Mouse (Mus musculus) lung, adult 2 months (tissue): ENCODE data around the gene Frmd5. TPM values are rescaled to one million over a fixed set of nuclear protein-coding genes. Genes with fewer than 3 reads are reported as not detected.

Experiments
- DNase-seq: peaks from one replicate; pipeline ENCODE4 v3.0.0; 2022
- H3K4me1 ChIP-seq: fragments of 200-500 bp; 2 replicates; pipeline ENCODE4 v1.6.1; 2011; ENCODE audit warnings: low read length; ENCODE audit not compliant: control insufficient read depth, insufficient read depth
- H3K4me3 ChIP-seq: fragments of 200-500 bp; replicated peaks from 2 replicates; pipeline ENCODE3; 2011; ENCODE audit warnings: low read depth, mild to moderate bottlenecking, control low read depth, low read length; ENCODE audit errors: extremely low read depth
- CTCF ChIP-seq: fragments of 200-500 bp; IDR thresholded peaks from 2 replicates; pipeline ENCODE4 v1.5.1; 2011; ENCODE audit warnings: mild to moderate bottlenecking, low read length, control low read depth; ENCODE audit not compliant: insufficient read depth
- POLR2A ChIP-seq: fragments of 200-500 bp; IDR thresholded peaks from 2 replicates; pipeline ENCODE4 v1.6.1; 2011; ENCODE audit warnings: low read depth, mild to moderate bottlenecking, control low read depth, low read length, borderline replicate concordance; ENCODE audit errors: extremely low read depth
- WGBS: fragments of 180-500 bp; shearing (Covaris S2); methylation state at CpG from one replicate; pipeline ENCODE4 v1.1.7; 2018; 5-methylcytosine and 5-hydroxymethylcytosine counted together
- polyA plus RNA-seq: library from polyadenylated mRNA; depleted of rRNA; stranded (reverse); fragments of >200 nt; gene quantifications from 2 replicates; pipeline ENCODE4 v1.2.3, GENCODE M21; 2012

The Frmd5 gene
- polyA plus RNA-seq, 1 experiment: 5.3 TPM

DNA sequence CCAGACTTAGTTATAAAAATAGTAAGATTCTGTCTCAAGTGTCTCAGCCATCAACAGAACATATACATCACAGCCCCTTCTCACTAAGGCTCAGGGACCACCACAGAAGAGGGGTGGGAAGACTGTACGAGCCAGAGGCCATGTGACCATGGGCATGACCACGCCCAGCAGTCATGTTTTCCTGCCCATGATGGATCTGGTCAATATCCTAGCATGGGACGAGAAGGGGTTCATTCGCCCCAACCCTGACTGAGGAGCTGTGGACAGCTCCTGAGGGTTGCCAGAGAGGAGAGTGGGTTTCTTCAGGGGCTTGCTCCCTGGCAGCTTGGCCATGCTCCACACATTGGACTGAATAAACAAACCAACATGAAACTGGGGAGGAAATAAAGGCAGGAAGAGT is 97.8 kb downstream of the Frmd5 start:
- Histone ChIP-seq H3K4me3 (no peak overlapping the region), H3K4me1 (no peaks in the 10 kb centered on the region)
- no peak for TF ChIP-seq CTCF
- no peak for TF ChIP-seq POLR2A
- 72% methylated on average over 4 of the region's 4 CpGs for WGBS
- DNase-seq: no peak

DNA sequence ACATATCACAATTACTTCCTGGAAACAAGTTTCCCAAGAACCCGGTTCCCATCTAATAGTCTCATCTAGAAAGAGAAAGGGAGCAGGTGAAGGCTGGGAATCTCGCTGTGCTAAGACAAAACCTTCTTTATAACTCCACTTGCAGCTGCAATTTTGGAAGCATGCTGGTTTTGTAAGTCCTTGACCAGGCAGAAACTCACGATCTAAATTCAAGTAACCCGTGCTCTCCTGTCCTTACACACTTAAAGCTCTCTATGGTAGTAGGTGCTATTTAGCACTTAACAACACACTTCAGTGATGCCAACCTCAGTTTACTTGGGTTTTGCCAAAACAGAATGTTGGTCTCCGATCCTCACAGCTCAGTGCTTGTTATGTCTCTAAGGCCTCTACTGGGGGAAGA is 99.4 kb downstream of the Frmd5 start:
- Histone ChIP-seq H3K4me3 (no peak overlapping the region), H3K4me1 (no peaks in the 10 kb centered on the region)
- WGBS: 70% methylated on average over 5 of the region's 5 CpGs
- no peak for DNase-seq
- no peak for TF ChIP-seq CTCF
- TF ChIP-seq POLR2A: no peak

DNA sequence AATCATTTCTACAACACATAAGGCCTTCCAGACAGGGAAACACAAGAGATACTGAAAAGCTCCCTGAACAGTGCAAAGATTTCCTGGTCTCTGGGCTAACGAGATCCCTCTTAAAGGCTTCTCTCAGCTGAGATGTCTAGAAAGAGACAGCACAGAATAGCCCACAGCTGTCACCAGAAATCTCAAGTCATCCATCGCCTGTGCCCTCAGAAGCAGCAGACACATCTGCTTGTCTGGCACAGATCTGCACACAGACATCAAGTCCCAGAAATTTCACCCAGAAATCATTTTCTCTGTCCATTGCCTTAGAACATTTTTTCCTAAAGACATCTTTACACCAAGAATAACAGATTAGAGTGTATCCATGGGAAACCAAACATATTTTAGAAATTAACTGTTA is 101.1 kb downstream of the Frmd5 start:
- DNase-seq: no peak
- 71% methylated on average over 2 of the region's 2 CpGs for WGBS
- TF ChIP-seq CTCF (no peak), POLR2A (no peak)
- no peak overlapping the region for H3K4me3 ChIP-seq
- no peaks in the 10 kb centered on the region for H3K4me1 ChIP-seq

DNA sequence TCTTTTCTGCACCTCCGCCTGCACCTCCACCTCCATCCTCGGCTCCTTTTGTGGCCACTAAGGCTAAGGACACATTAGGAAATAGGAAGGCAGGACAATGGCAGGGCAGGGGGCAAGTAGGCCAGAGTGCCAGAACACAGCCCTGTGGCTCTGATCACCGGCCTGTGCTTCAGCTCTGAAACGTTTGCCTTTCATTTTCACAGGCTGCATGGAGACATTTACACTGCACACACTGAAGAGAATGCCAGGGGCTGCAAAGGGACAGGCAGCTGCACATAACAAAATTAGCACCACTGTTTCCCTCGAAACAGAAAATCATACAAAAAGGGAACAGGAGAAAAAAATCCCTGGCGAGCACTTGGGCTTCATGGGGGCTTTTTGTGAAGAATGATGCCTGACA is 107.6 kb downstream of the Frmd5 start:
- no peak for DNase-seq
- H3K4me1 ChIP-seq: no peaks in the 10 kb centered on the region
- TF ChIP-seq CTCF: no peak
- no peak for TF ChIP-seq POLR2A
- WGBS: 62% methylated on average over 6 of the region's 6 CpGs
- no peak overlapping the region for H3K4me3 ChIP-seq

DNA sequence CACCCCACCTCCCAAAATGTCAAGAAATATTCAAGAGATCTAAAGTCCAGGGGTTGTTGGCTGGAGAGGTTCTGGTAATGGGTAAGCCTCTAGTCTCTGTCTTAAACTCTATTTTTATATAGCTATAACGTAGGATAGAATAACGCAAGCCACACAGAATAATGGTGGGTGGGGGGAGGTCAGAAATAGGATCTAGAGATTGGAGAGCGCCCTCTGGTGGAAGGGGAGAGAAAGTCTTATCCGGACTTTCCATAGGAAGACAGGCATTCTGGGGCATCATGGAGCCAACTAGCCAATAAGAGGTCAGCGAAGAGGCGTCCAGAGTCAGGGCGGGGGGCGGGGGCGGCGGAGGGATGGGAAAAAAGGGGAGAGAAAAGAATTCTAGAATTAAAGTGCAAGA is 111.5 kb downstream of the Frmd5 start:
- 70% methylated on average over 10 of the region's 10 CpGs for WGBS
- no peak overlapping the region for H3K4me3 ChIP-seq
- H3K4me1 ChIP-seq: no peaks in the 10 kb centered on the region
- TF ChIP-seq CTCF (peak; percentile 28; the same call in 1 of the 2 replicates), POLR2A (no peak)
- DNase-seq: peak; percentile 14

DNA sequence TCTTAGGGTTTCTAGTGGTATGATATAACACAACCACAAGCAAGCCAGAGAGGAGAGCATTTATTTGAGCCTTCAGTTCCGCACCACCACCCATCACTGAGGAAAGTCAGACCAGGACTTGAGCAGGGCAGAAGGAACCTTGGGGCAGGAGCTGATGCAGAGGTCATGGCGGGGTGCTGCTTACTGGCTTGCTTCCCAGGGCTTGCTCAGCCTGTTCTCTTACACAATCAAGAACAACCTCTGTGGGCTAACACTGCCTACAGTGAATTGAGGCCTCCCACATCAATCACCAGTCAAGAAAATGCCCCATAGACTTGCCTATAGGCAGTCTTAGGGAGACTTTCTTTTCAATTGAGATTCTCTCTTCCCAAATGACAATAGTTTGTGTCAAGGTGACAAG is 118.8 kb downstream of the Frmd5 start:
- WGBS: 75% methylated on average over 2 of the region's 2 CpGs
- Histone ChIP-seq H3K4me3 (no peak overlapping the region), H3K4me1 (no peaks in the 10 kb centered on the region)
- TF ChIP-seq POLR2A (no peak), CTCF (no peak)
- no peak for DNase-seq

DNA sequence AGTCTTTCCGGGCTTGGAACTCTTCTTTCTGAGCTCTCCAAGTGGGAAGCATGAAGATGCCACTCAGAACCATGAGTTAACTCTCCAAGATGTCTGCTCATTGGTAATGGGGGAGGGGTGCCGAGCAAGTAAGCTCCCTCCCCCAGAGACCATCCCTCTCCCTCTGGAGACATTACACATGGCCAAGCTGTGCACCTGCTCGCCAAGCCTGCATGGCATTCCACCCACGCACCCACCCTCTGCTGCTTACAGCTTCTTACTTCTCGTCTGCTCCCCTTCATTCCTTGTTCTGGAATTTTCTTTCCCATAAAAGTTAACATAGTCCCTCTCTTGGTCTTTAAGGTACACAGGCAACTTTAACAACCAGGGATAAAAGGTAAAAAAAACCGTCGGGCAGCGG is 123.3 kb downstream of the Frmd5 start:
- no peak overlapping the region for H3K4me3 ChIP-seq
- no peak for DNase-seq
- no peaks in the 10 kb centered on the region for H3K4me1 ChIP-seq
- no peak for TF ChIP-seq POLR2A
- no peak for TF ChIP-seq CTCF
- WGBS: 89% methylated on average over 8 of the region's 8 CpGs

DNA sequence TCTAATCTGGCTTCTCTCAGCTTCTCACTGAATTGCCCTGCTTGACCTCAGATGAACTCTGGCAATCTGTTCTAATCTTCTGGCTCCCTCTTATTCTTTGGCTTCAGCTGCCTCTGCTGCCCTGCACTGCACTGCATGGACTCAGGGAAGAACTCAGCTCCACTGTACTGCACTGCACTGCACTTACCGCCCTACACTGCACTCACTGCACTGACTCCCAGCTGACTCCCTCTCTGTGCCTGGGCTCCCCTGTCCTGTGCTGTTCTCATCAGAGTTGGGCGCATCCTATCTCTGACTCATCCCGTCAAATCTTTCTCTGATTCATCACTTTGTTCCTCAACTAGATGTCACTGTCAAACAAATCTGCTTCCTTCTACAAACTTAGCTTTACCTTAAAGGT is 124.5 kb downstream of the Frmd5 start:
- DNase-seq: no peak
- TF ChIP-seq POLR2A: no peak
- no peak for TF ChIP-seq CTCF
- H3K4me1 ChIP-seq: no peaks in the 10 kb centered on the region
- 92% methylated on average over 3 of the region's 3 CpGs for WGBS
- no peak overlapping the region for H3K4me3 ChIP-seq

DNA sequence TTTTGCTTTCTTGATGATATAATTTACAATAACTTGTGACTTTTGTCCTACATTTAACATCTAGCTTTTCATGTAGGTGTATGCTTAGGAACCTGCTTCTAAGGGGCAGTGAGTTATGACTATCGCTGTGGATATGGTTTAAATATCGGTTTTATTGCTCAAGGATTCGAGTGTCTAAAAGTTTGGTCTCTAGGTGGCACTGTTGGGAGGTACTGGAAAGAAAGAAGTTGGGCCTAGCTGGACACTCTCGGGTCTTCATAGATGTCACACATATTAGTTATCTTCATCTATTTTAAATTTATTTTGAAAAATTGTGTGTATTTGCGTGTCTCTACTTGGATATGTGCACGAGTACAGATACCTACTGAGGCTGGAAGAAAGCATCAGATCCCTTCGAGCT is 127.2 kb downstream of the Frmd5 start:
- H3K4me3 ChIP-seq: no peak overlapping the region
- no peak for TF ChIP-seq CTCF
- TF ChIP-seq POLR2A: no peak
- no peaks in the 10 kb centered on the region for H3K4me1 ChIP-seq
- 77% methylated on average over 7 of the region's 7 CpGs for WGBS
- no peak for DNase-seq

DNA sequence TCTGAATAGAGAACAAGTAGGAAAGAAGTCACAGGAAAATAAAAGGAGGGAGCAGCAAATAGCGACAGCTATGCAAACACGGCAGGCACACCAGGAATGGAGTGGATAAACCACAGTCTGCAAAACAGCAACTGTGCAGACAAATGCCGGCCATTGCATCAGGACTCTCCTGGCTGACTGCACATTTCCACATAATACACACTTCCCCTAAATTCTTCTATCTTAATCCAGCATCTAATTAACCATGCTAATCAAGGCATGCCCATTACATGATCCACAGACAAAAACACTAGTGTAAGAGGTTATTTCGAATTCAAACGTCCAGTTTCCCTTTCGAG is 129.3 kb downstream of the Frmd5 start:
- no peak for DNase-seq
- no peak for TF ChIP-seq CTCF
- no peak for TF ChIP-seq POLR2A
- Histone ChIP-seq H3K4me1 (no peaks in the 10 kb centered on the region), H3K4me3 (no peak overlapping the region)
- 65% methylated on average over 6 of the region's 6 CpGs for WGBS
